Mouse (Mus musculus): ENCODE data around the gene Gng12. TPM values are rescaled to one million over a fixed set of nuclear protein-coding genes. Genes with fewer than 3 reads are reported as not detected.

Gene Gng12
- polyA plus RNA-seq, 1 experiment = 73.9 TPM

DNA sequence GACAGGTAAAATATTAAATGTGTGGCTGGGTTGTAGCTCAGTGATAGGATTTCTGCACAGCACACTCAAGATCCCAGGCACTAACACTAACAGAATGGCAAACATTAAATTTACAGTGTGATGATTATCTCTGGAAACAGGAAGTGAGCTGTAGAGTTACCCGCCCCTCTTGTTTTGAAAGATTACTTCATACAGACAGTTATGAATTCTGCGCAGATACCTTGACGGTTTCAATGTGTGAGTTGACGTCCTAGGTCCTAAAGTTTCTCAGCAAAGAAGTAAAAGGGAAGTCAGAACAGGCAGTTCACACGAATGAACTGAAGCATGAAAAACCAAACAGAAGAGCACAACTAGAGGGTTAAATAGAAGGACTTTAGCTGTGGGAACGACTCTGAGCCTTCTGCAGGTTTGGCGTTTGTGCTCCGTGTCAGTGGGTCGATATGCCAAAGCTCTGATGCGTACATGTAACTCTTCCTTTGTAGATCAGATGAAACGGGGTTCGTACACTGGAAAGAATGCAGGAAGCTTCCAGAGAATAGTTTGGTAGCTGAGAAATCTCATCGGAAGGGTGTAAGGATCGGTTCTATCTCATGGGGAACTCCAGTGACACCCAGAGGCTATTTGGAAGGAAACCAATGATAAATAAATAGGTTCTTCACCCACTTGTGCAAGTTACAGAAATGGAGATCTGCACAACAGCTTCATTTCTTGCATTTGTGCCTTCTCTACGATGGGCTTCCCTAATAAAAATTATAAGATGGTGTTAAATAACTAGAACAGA, 160.1 kb downstream of the Gng12 start:
- peaks cover 19% of the 10 kb centered on the region for H3K4me1 ChIP-seq (ENCODE audit: control insufficient read depth, insufficient read depth, insufficient read length, low read length)
- H3K36me3 ChIP-seq (ENCODE audit: control insufficient read depth, insufficient read depth, low read length) = no peaks in the 10 kb centered on the region
- WGBS = 41% methylated on average over 15 of the region's 15 CpGs
- no peaks in the 10 kb centered on the region for H3K27me3 ChIP-seq (ENCODE audit: control insufficient read depth, insufficient read depth, low read length)
- H3K27ac ChIP-seq (ENCODE audit: insufficient read depth, low read depth, low read length) = peak overlapping the region; percentile 99
- no peak overlapping the region for H3K4me3 ChIP-seq (ENCODE audit: low read depth, low read length)
- no peak for TF ChIP-seq POLR2A (IDR thresholded peaks at IDR 0.05; ENCODE audit: low read depth, low read length)

DNA sequence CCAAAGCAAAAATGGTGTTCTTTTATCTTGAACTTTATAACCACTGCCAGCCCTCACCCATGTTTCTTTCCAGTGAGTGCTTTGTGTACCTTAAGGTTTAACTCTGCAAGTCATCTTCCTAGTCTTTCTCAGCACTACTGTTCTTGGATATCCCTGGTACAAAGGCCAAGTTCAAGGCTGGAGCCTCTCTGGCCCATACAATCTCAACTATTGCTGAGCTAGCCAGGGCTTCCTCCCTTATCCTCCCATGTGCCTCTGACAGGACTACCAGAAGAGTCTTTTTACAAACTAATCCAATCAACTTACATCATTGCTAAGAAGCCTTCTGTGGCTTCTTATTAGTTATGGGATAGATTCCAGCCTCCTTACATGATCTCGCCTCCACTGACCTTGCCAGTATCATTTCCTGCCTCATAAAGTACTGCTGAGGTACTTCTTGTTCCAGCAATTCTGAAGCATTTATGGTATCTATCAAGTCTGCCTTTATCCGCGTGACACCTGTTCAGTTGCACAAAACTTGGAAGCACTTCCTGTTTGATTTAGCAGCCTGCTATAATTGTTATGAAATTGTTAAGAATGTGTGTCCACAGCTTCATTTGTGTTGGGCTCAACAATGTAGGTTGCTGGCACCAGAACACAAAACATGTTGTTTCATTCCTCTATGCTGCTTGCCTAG, 160.8 kb downstream of the Gng12 start:
- WGBS = 13% methylated on average over 3 of the region's 3 CpGs
- Histone ChIP-seq H3K36me3 (ENCODE audit: control insufficient read depth, insufficient read depth, low read length) (no peaks in the 10 kb centered on the region), H3K27me3 (ENCODE audit: control insufficient read depth, insufficient read depth, low read length) (no peaks in the 10 kb centered on the region), H3K27ac (ENCODE audit: insufficient read depth, low read depth, low read length) (peak overlapping the region; percentile 99), H3K4me3 (ENCODE audit: low read depth, low read length) (no peak overlapping the region), H3K4me1 (ENCODE audit: control insufficient read depth, insufficient read depth, insufficient read length, low read length) (peaks cover 19% of the 10 kb centered on the region)
- TF ChIP-seq CTCF (IDR thresholded peaks at IDR 0.05; ENCODE audit: extremely low read depth, insufficient read length, insufficient replicate concordance, low read depth, low read length) (no peak), POLR2A (IDR thresholded peaks at IDR 0.05; ENCODE audit: low read depth, low read length) (no peak)

DNA sequence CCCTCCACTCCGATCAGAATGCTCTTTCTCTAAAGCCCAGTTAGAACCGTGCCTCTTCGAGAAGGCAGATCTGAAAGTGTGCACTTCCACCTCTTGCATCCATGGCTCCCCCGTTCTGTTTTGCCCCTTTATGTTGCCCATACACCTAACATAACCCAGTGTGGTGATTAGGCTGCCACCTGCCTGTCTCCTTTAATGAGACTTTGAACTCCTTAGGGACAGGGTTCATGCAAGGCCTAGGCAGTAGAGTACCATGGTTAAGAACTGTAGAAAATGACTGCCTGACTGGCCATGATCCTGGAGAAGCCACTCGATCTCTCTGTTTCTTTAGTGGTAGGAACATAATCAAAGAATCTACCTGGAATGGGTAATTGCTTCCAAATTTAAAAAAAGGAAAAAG, 161.4 kb downstream of the Gng12 start:
- no peak overlapping the region for H3K4me3 ChIP-seq (ENCODE audit: low read depth, low read length)
- peaks cover 22% of the 10 kb centered on the region for H3K4me1 ChIP-seq (ENCODE audit: control insufficient read depth, insufficient read depth, insufficient read length, low read length)
- H3K27ac ChIP-seq (ENCODE audit: insufficient read depth, low read depth, low read length) = peak overlapping the region; percentile 99
- TF ChIP-seq CTCF (IDR thresholded peaks at IDR 0.05; ENCODE audit: extremely low read depth, insufficient read length, insufficient replicate concordance, low read depth, low read length) = no peak
- no peak for TF ChIP-seq POLR2A (IDR thresholded peaks at IDR 0.05; ENCODE audit: low read depth, low read length)
- no peaks in the 10 kb centered on the region for H3K27me3 ChIP-seq (ENCODE audit: control insufficient read depth, insufficient read depth, low read length)
- H3K36me3 ChIP-seq (ENCODE audit: control insufficient read depth, insufficient read depth, low read length) = no peaks in the 10 kb centered on the region
- WGBS = 27% methylated on average over 5 of the region's 5 CpGs

DNA sequence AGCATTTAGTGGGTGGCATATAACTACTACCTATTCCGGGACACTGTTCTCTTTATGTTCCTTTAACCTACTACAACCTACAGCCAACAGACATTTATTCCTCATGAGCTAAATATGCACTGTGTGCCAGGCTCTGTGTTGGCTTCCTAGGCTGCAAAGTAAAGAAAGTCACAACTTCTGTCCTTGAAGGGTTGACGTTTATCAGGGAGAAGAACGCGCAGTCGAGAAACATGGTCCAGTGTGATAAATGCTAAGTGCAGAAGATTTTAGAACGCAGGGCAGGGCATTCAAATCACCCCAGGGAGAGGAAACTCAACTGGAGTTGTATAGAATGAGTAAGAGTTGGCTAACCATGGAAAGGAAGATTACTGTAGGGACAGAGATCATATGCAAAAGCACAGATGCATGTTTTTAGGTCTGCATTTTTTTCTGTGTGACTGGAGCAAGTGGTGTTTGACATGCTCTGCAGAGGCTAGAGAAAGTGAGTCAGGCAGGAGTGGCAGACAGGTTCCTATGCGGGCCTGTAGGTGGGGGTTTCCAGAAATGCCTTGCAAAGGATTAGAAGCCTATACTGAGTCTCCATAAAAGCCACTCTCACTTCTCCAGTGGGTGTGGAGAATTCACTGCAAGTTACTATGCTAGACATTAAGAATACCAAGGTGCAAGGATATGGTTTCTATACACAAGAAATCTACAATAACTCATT, 161.9 kb downstream of the Gng12 start:
- no peak for TF ChIP-seq POLR2A (IDR thresholded peaks at IDR 0.05; ENCODE audit: low read depth, low read length)
- no peak for TF ChIP-seq CTCF (IDR thresholded peaks at IDR 0.05; ENCODE audit: extremely low read depth, insufficient read length, insufficient replicate concordance, low read depth, low read length)
- Histone ChIP-seq H3K36me3 (ENCODE audit: control insufficient read depth, insufficient read depth, low read length) (no peaks in the 10 kb centered on the region), H3K27ac (ENCODE audit: insufficient read depth, low read depth, low read length) (peak overlapping the region; percentile 99), H3K4me3 (ENCODE audit: low read depth, low read length) (no peak overlapping the region), H3K27me3 (ENCODE audit: control insufficient read depth, insufficient read depth, low read length) (no peaks in the 10 kb centered on the region), H3K4me1 (ENCODE audit: control insufficient read depth, insufficient read depth, insufficient read length, low read length) (peaks cover 22% of the 10 kb centered on the region)
- WGBS = 67% methylated on average over 7 of the region's 7 CpGs

DNA sequence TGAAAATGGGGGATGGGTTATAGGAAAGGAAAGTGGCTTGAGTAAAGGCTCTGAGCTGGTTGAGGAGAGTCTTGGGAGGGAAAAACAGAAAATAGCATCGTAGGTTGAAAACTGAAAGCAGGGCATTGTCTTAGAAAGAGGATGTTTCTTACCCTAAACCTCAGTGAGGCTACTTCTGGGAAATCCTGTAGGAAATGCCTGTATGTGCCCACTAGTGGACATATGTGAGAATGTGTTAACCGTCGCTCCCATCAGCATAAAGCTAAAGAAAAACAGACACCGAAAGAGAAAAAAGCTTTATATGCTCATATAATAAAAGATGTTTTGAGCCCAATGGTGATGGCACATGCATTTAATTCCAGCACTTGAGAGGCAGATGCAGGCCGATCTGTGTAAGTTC, 163.9 kb downstream of the Gng12 start:
- no peak for TF ChIP-seq POLR2A (IDR thresholded peaks at IDR 0.05; ENCODE audit: low read depth, low read length)
- TF ChIP-seq CTCF (IDR thresholded peaks at IDR 0.05; ENCODE audit: extremely low read depth, insufficient read length, insufficient replicate concordance, low read depth, low read length) = no peak
- Histone ChIP-seq H3K4me1 (ENCODE audit: control insufficient read depth, insufficient read depth, insufficient read length, low read length) (peaks cover 22% of the 10 kb centered on the region), H3K27me3 (ENCODE audit: control insufficient read depth, insufficient read depth, low read length) (no peaks in the 10 kb centered on the region), H3K27ac (ENCODE audit: insufficient read depth, low read depth, low read length) (peak overlapping the region; percentile 59), H3K36me3 (ENCODE audit: control insufficient read depth, insufficient read depth, low read length) (no peaks in the 10 kb centered on the region), H3K4me3 (ENCODE audit: low read depth, low read length) (no peak overlapping the region)
- 80% methylated on average over 5 of the region's 5 CpGs for WGBS

DNA sequence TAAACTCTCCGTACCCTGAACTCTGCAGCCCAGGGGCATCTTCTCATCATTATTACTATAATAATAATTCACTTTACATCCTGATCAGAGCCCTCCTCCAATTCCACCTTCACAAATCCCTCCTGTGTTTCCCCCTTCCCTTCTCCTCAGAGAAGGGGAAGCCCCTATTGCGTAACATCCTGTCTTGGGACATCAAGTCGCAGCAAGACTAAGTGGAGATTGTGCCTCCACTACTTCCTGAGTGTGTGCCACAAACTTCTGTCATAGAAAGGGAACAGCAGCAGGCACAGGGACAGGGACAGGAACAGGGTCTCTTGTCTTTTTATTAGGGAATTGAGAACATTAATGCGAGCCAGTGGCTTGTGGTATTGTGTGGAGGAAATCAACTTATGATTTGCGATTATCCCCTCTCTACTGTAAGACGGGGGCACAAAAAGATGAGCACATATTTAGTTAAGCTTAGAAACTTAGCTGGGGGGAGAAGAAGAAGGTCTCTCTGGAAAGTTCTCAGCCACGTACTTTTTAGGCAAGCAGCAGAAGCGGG, 173.1 kb downstream of the Gng12 start:
- Histone ChIP-seq H3K27ac (ENCODE audit: insufficient read depth, low read depth, low read length) (no peak overlapping the region), H3K4me3 (ENCODE audit: low read depth, low read length) (no peak overlapping the region), H3K36me3 (ENCODE audit: control insufficient read depth, insufficient read depth, low read length) (no peaks in the 10 kb centered on the region), H3K27me3 (ENCODE audit: control insufficient read depth, insufficient read depth, low read length) (no peaks in the 10 kb centered on the region), H3K4me1 (ENCODE audit: control insufficient read depth, insufficient read depth, insufficient read length, low read length) (peaks cover 2% of the 10 kb centered on the region; the same call in 1 of the 2 replicates)
- no peak for TF ChIP-seq POLR2A (IDR thresholded peaks at IDR 0.05; ENCODE audit: low read depth, low read length)
- TF ChIP-seq CTCF (IDR thresholded peaks at IDR 0.05; ENCODE audit: extremely low read depth, insufficient read length, insufficient replicate concordance, low read depth, low read length) = no peak
- WGBS = 73% methylated on average over 8 of the region's 8 CpGs
